Mouse (Mus musculus) spleen, adult 2 months (tissue): Measurements from ENCODE around the gene Ubr2.

Experiments used
- CTCF ChIP-seq: fragments of 200-500 bp; IDR thresholded peaks from 2 replicates; pipeline ENCODE4 v1.5.1; 2011; ENCODE audit warnings: mild to moderate bottlenecking, inconsistent platforms; ENCODE audit not compliant: insufficient read depth, insufficient read length, insufficient replicate concordance; ENCODE audit errors: extremely low read depth
- POLR2A ChIP-seq: fragments of 200-500 bp; IDR thresholded peaks from 2 replicates; pipeline ENCODE4 v1.6.1; 2011; ENCODE audit warnings: low read depth, low read length, inconsistent platforms

DNA sequence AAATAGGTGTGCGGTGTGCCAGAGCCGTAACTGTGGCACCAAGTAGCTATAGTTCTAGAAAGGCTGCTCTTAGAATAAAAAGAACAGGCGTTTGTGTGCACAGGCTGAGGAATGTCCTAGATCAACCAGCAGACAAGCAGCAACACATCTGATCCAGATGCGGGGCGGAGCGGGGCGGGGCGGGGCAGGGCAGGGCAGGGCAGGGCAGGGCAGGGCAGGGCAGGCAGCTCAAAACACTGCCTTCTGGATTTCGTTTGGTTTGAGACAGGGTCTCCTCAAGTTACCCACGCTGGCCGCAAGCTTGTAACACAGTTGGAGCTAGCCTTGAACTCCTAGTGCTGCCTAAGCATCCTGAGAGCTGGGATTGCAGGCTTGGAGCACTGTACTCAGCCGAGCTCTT, 81.1 kb downstream of the Ubr2 start:
- TF ChIP-seq POLR2A (no peak), CTCF (no peak)
